Mouse (Mus musculus) forebrain, postnatal 0 days (tissue): Measurements from ENCODE around the gene Hsf2. TPM values are rescaled to one million over a fixed set of nuclear protein-coding genes. Genes with fewer than 3 reads are reported as not detected.
"Not testable (repeated sequence)": the region's sequence is repeated elsewhere in the genome, so short reads cannot be mapped to it uniquely, and the experiment has no call there.

Source experiments
- ATAC-seq: fragments of 200-750 bp; cut with Nextera tagmentation; 2 replicates; pipeline ENCODE4 v1.8.0; 2017; ENCODE audit warnings: mild to moderate bottlenecking, moderate library complexity
- DNase-seq: peaks from one replicate; pipeline ENCODE4 v3.0.0-alpha.2; 2015
- H3K27ac ChIP-seq: fragments of 300-500 bp; sonication (generic); 2 replicates; pipeline ENCODE4 v1.5.1; 2014; ENCODE audit warnings: low read depth, mild to moderate bottlenecking, antibody characterized with exemption, low read length, moderate library complexity, mixed read lengths
- H3K27me3 ChIP-seq: fragments of 300-500 bp; sonication (generic); 2 replicates; pipeline ENCODE4 v1.6.1; 2014; ENCODE audit warnings: mild to moderate bottlenecking, low read length, mixed read lengths; ENCODE audit not compliant: insufficient read depth
- H3K36me3 ChIP-seq: fragments of 300-500 bp; sonication (generic); 2 replicates; pipeline ENCODE4 v1.6.1; 2014; ENCODE audit warnings: mild to moderate bottlenecking, moderate library complexity; ENCODE audit not compliant: insufficient read depth
- H3K4me1 ChIP-seq: fragments of 300-500 bp; sonication (generic); 2 replicates; pipeline ENCODE4 v1.6.1; 2014; ENCODE audit warnings: antibody characterized with exemption; ENCODE audit not compliant: insufficient read depth
- H3K4me2 ChIP-seq: fragments of 300-500 bp; sonication (generic); 2 replicates; pipeline ENCODE4 v1.6.1; 2014; ENCODE audit warnings: low read depth, mild to moderate bottlenecking, moderate library complexity
- H3K4me3 ChIP-seq: fragments of 300-500 bp; sonication (generic); 2 replicates; pipeline ENCODE4 v1.5.1; 2014; ENCODE audit warnings: low read depth, low read length, mixed read lengths
- H3K9ac ChIP-seq: fragments of 300-500 bp; sonication (generic); 2 replicates; pipeline ENCODE4 v1.6.1; 2014; ENCODE audit warnings: mild to moderate bottlenecking
- H3K9me3 ChIP-seq: fragments of 300-500 bp; sonication (generic); 2 replicates; pipeline ENCODE4 v1.6.1; 2016; ENCODE audit warnings: low read length
- CTCF ChIP-seq: sonication (generic); IDR thresholded peaks from 2 replicates; pipeline ENCODE4 v1.5.1; 2016; ENCODE audit warnings: antibody characterized with exemption, control low read depth, low read depth
- WGBS: fragments of 180-500 bp; shearing (Covaris S2); extraction: QIAGEN DNeasy Blood & Tissue Kit; methylation state at CpG from one replicate; pipeline ENCODE4 v1.1.7; 2014; 5-methylcytosine and 5-hydroxymethylcytosine counted together
- polyA plus RNA-seq: library from polyadenylated mRNA; unstranded; fragments of >200 nt; fragmentation: Nextera tagmentation; extraction: Ambion mirVana; gene quantifications from 2 replicates; pipeline ENCODE4 v1.2.1, GENCODE M21; 2015
- total RNA-seq: library from RNA; depleted of rRNA; stranded (reverse); fragments of >200 nt; gene quantifications from 2 replicates; pipeline ENCODE4 v1.2.3, GENCODE M21; 2014; rRNA removed

The Hsf2 gene
- total and polyA plus RNA-seq, 2 experiments from 2014 or later, result 47.9 to 57.7 TPM

- H3K4me2 ChIP-seq, result peak overlapping the region; percentile 70
- H3K27ac ChIP-seq, result peak overlapping the region; percentile 99
- H3K4me1 ChIP-seq, result peaks cover 15% of the 10 kb centered on the region; the same call in 1 of the 2 replicates
- 2% methylated on average over 28 of the region's 28 CpGs for WGBS
- H3K9ac ChIP-seq, result peak overlapping the region; percentile 97
- H3K9me3 ChIP-seq, result no peaks in the 10 kb centered on the region
- DNase-seq (no peak), ATAC-seq (no peak; the same call in 1 of the 2 replicates)
- peaks cover 6% of the 10 kb centered on the region; the same call in 1 of the 2 replicates for H3K36me3 ChIP-seq
- H3K4me3 ChIP-seq, result peak overlapping the region; percentile 95
- no peaks in the 10 kb centered on the region for H3K27me3 ChIP-seq
- no peak for TF ChIP-seq CTCF
Observed at GRCm38 (mm10) chr10:57531616-57532217, 45.5 kb downstream of the Hsf2 start.

DNA sequence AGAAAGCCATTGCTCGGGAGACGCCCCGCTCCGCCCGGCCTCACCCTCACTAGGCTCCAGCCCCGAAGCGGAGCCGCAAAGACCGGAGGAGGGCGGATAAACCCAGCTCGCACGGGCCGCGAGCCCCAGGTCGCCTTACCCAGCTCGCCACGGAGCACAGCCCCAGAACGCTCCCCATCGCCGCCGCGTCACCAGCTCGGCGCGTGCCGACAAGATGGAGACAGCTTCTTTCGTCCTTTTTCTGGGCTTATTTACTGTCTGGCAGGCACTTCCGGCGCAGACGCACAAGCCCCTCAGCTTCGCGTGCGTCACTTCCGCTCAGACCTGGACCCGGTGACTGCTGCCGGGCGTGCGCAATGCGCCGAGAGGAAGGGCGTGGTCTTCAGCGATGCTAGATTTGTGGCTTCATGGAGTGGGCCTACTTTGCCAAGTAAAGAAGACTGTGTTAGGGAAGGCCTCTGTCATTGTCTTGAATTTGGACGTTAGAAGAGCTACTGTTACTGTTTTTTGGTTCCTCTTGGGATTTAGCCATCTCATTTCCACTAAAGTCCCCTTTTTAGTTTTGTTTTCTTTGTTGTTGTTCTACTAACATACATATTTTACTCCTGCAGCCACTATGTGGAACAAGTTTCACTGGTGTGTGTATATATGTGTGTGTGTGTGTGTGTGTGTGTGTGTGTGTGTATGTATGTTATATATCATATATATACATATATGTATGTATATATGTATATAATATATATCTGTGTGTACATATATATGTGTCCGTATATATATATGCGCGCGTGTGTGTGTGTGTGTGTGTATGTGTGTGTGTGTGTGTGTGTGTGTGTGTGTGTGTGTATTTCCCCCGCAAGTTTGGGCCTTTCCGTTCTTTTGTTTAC lies 46.3 kb downstream of the Hsf2 start, which contains the start of gene Serinc1:
Gene Serinc1, minus strand, starts transcription at position 313 of the 884 bp plus-strand sequence.
- DNase-seq, result peak; percentile 99
- WGBS, result 14% methylated on average over 49 of the region's 49 CpGs
- Histone ChIP-seq H3K4me3 (peak within 1 kb of the TSS; percentile 95), H3K27me3 (no peaks in the 10 kb centered on the region), H3K27ac (peak within 1 kb of the TSS; percentile 99), H3K9me3 (no peaks in the 10 kb centered on the region), H3K36me3 (no peaks in the 10 kb centered on the region), H3K4me2 (peak within 1 kb of the TSS; percentile 70), H3K9ac (peak within 1 kb of the TSS; percentile 97), H3K4me1 (peaks cover 15% of the 10 kb centered on the region; the same call in 1 of the 2 replicates)
- peak; percentile 100 for ATAC-seq
- TF ChIP-seq CTCF, result no peak

- not testable (repeated sequence) for H3K9me3 ChIP-seq, H3K27me3 ChIP-seq, H3K4me2 ChIP-seq, ATAC-seq, H3K9ac ChIP-seq, H3K27ac ChIP-seq, H3K4me3 ChIP-seq, DNase-seq, H3K36me3 ChIP-seq, H3K4me1 ChIP-seq
- 74% methylated on average over 9 of the region's 9 CpGs for WGBS
Observed at GRCm38 (mm10) chr10:57543890-57544289, 57.7 kb downstream of the Hsf2 start.

- H3K36me3 ChIP-seq, result no peaks in the 10 kb centered on the region
- no peak for TF ChIP-seq CTCF
- H3K4me3 ChIP-seq, result no peak overlapping the region
- H3K4me2 ChIP-seq, result no peak overlapping the region
- no peak overlapping the region for H3K9ac ChIP-seq
- H3K9me3 ChIP-seq, result no peaks in the 10 kb centered on the region
- H3K27me3 ChIP-seq, result no peaks in the 10 kb centered on the region
- no peaks in the 10 kb centered on the region for H3K4me1 ChIP-seq
- 89% methylated on average over 4 of the region's 4 CpGs for WGBS
- ATAC-seq, result no peak
- H3K27ac ChIP-seq, result no peak overlapping the region
- no peak for DNase-seq
Observed at GRCm38 (mm10) chr10:57549631-57550030, 63.4 kb downstream of the Hsf2 start.

DNA sequence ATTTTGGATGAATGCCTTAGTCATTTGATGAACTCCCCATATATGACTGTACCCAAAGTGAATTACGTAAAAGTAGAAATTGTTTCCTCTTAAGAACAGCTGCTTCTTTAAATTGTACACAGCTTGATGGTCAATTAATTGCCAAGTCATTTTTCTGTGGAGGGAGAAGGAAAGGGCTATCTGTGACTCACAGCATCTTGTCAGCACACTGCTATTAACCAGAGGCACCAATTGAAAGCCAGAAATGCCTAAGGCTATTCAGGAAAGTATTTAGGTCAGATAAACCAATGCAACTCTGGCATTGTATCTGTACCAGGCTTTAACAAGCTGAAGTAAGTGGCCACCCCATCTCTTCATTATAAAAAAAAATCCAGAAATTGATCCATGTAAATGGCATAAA lies 67.5 kb downstream of the Hsf2 start:
- TF ChIP-seq CTCF, result no peak
- H3K4me2 ChIP-seq, result no peak overlapping the region
- no peaks in the 10 kb centered on the region for H3K9me3 ChIP-seq
- no peaks in the 10 kb centered on the region for H3K4me1 ChIP-seq
- ATAC-seq, result no peak
- no peak for DNase-seq
- no peak overlapping the region for H3K27ac ChIP-seq
- no peak overlapping the region for H3K4me3 ChIP-seq
- H3K9ac ChIP-seq, result no peak overlapping the region
- no peaks in the 10 kb centered on the region for H3K27me3 ChIP-seq
- 86% methylated on average over 1 of the region's 1 CpGs for WGBS
- no peaks in the 10 kb centered on the region for H3K36me3 ChIP-seq

GRCm38 (mm10) chr10:57557597-57557996 lies 71.4 kb downstream of the Hsf2 start:
- H3K4me2 ChIP-seq, result no peak overlapping the region
- 58% methylated on average over 5 of the region's 5 CpGs for WGBS
- H3K9ac ChIP-seq, result no peak overlapping the region
- no peaks in the 10 kb centered on the region for H3K9me3 ChIP-seq
- ATAC-seq (no peak), DNase-seq (no peak)
- TF ChIP-seq CTCF, result no peak
- no peaks in the 10 kb centered on the region for H3K27me3 ChIP-seq
- H3K27ac ChIP-seq, result no peak overlapping the region
- no peaks in the 10 kb centered on the region for H3K4me1 ChIP-seq
- H3K36me3 ChIP-seq, result no peaks in the 10 kb centered on the region
- no peak overlapping the region for H3K4me3 ChIP-seq

Other genes starting within 250 kb of the Hsf2 start
- 421 and 468 TPM in 2 replicates for gene Serinc1, start 46.1 kb downstream of the Hsf2 start, total RNA-seq
- gene Serinc1, start 46.1 kb downstream of the Hsf2 start, polyA plus RNA-seq, result 409 and 477 TPM in 2 replicates
- gene Pkib, start 145.6 kb downstream of the Hsf2 start, total RNA-seq, result 2.4 and 5.5 TPM in 2 replicates
- gene Pkib, start 145.6 kb downstream of the Hsf2 start, polyA plus RNA-seq, result 2.6 and 7.5 TPM in 2 replicates